Comparison of ENCODE assay signal across 7 mouse cellular contexts in the genomic region with DNA sequence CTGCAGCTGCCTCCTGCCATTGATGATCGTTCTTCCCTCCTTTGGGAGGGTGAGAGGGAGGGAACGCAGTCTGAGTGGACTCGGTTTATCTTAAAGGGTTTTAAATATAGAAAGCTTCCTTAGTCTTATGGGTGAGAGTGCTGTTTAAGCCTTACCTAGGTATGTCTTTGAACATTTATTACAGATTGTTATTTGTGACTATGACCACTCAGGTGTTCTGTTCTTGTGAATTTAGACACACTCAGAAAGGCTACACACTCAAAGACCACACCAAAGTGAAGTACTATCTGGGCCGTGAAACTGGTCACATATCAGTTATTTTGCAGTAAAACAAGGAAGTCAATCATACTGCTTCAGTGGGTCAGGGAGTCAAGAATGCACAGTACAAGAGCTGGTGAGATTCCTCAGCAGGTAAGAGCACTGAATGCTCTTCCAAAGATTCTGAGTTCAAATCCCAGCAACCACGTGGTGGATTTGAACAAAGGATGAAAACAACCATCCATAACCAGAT. TPM values are rescaled to one million over a fixed set of nuclear protein-coding genes. Genes with fewer than 3 reads are reported as not detected.
DNase-seq lines count a peak whose midpoint lies in the region; ATAC-seq and TF ChIP-seq lines count a peak whose summit lies in the region.

No protein-coding gene starts in this region.

- no peak overlapping the region for H3K27ac ChIP-seq in MEL (ENCODE audit: control insufficient read depth, low read depth, low read length)
- peak overlapping the region; percentile 64; the same call in 1 of the 2 replicates for H3K27ac ChIP-seq in brown adipose tissue, adult 24 weeks (replicated peaks; ENCODE audit: low read depth, low read length)
- H3K27ac ChIP-seq in forebrain, embryonic 10.5 days: no peak overlapping the region
- peak overlapping the region; percentile 48; the same call in 1 of the 2 replicates for H3K27ac ChIP-seq in hindbrain, embryonic 11.5 days (ENCODE audit: low read depth, low read length)

- peaks cover 8 to 20% of the 10 kb centered on the region in 2 experiments for H3K4me1 ChIP-seq in MEL (ENCODE audit: control insufficient read depth in 1 of 2, insufficient read depth in 2 of 2, low read length in 2 of 2)
- H3K4me1 ChIP-seq in brown adipose tissue, adult 24 weeks (ENCODE audit: control insufficient read depth, insufficient read depth, insufficient read length, low read length): no peaks in the 10 kb centered on the region; the same call in 1 of the 2 replicates
- peaks cover 30% of the 10 kb centered on the region for H3K4me1 ChIP-seq in forebrain, embryonic 10.5 days
- H3K4me1 ChIP-seq in hindbrain, embryonic 11.5 days (replicated peaks; ENCODE audit: control insufficient read depth, insufficient read depth, low read length): no peaks in the 10 kb centered on the region

- WGBS in forebrain, embryonic 10.5 days: under 1% methylated on average over 5 of the region's 5 CpGs
- under 1% methylated on average over 5 of the region's 5 CpGs for WGBS in hindbrain, embryonic 11.5 days

- H3K9ac ChIP-seq in MEL (ENCODE audit: control insufficient read depth, low read depth, low read length, poor library complexity, severe bottlenecking): no peak overlapping the region
- no peak overlapping the region for H3K9ac ChIP-seq in hindbrain, embryonic 11.5 days (ENCODE audit: low read depth, low read length)

- no peak; the same call in 1 of the 2 replicates for ATAC-seq in hindbrain, embryonic 11.5 days (ENCODE audit: low FRiP score)

- TF ChIP-seq POLR2A in MEL (IDR thresholded peaks at IDR 0.05; ENCODE audit: control insufficient read depth in 1 of 2, insufficient read depth in 1 of 2, low read depth in 1 of 2, low read length in 2 of 2, poor library complexity in 1 of 2): peak; percentile 91 to 97

- no peak overlapping the region for H3K4me3 ChIP-seq in MEL (ENCODE audit: control insufficient read depth in 1 of 2, insufficient read depth in 1 of 2, low read depth in 2 of 2, low read length in 2 of 2)
- H3K4me3 ChIP-seq in brown adipose tissue, adult 24 weeks (ENCODE audit: insufficient read depth, low read depth, low read length): no peak overlapping the region
- no peak overlapping the region for H3K4me3 ChIP-seq in forebrain, embryonic 10.5 days
- no peak overlapping the region for H3K4me3 ChIP-seq in hindbrain, embryonic 11.5 days (ENCODE audit: low read depth, low read length)

- peak; percentile 100 for DNase-seq in MEL (ENCODE audit: low read depth, low spot score)
- peak; percentile 68 for DNase-seq in forebrain, embryonic 10.5 days (ENCODE audit: extremely low spot score, low spot score)
- DNase-seq in hindbrain, embryonic 11.5 days (ENCODE audit: low spot score): peak; percentile 74
- DNase-seq in left cerebral cortex, adult 18-20 months (ENCODE audit: low spot score in 2 of 2): peak; percentile 32 to 37
- peak; percentile 71 to 75 for DNase-seq in lung, postnatal 4 days
- peak; percentile 74 to 85 for DNase-seq in right cerebral cortex, postnatal 10 days (ENCODE audit: low spot score in 2 of 2)

- TF ChIP-seq CTCF in MEL (IDR thresholded peaks at IDR 0.05 in 2 of 3, conservative IDR thresholded peaks at IDR 0.05 in 1 of 3; ENCODE audit: control insufficient read depth in 1 of 3, insufficient read depth in 1 of 3, low read depth in 2 of 3, low read length in 3 of 3, poor library complexity in 1 of 3, severe bottlenecking in 1 of 3): no peak; a peak in 1 of 6 replicates

- no peaks in the 10 kb centered on the region for H3K9me3 ChIP-seq in MEL (replicated peaks; ENCODE audit: insufficient read depth, low read length)
- H3K9me3 ChIP-seq in forebrain, embryonic 10.5 days: no peaks in the 10 kb centered on the region
- no peaks in the 10 kb centered on the region for H3K9me3 ChIP-seq in hindbrain, embryonic 11.5 days (ENCODE audit: control insufficient read depth, low read length)

- no peak for TF ChIP-seq EP300 in MEL (IDR thresholded peaks at IDR 0.05; ENCODE audit: low read depth in 1 of 2, low read length in 2 of 2)

- no peaks in the 10 kb centered on the region for H3K27me3 ChIP-seq in MEL (ENCODE audit: control insufficient read depth in 1 of 2, insufficient read depth in 2 of 2, low read length in 2 of 2)
- peaks cover 13% of the 10 kb centered on the region for H3K27me3 ChIP-seq in forebrain, embryonic 10.5 days (ENCODE audit: poor library complexity, severe bottlenecking)
- no peaks in the 10 kb centered on the region for H3K27me3 ChIP-seq in hindbrain, embryonic 11.5 days (ENCODE audit: control insufficient read depth, insufficient read depth, low read length)

- H3K79me2 ChIP-seq in MEL (ENCODE audit: control insufficient read depth, insufficient read depth, low read length, poor library complexity): no peaks in the 10 kb centered on the region; the same call in 1 of the 2 replicates

- no peak for TF ChIP-seq RAD21 in MEL (IDR thresholded peaks at IDR 0.05; ENCODE audit: low read depth, low read length)

- H3K36me3 ChIP-seq in MEL (ENCODE audit: control insufficient read depth in 1 of 2, insufficient read depth in 2 of 2, low read length in 2 of 2): peaks cover 0 to 16% of the 10 kb centered on the region in 2 experiments; a peak in 2 of 4 replicates
- H3K36me3 ChIP-seq in forebrain, embryonic 10.5 days (replicated peaks): no peaks in the 10 kb centered on the region
- H3K36me3 ChIP-seq in hindbrain, embryonic 11.5 days (ENCODE audit: control insufficient read depth, insufficient read depth, low read length): no peaks in the 10 kb centered on the region

- no peak overlapping the region for H3K4me2 ChIP-seq in hindbrain, embryonic 11.5 days (replicated peaks; ENCODE audit: low read depth, low read length)

TF ChIP-seq in MEL, 35 proteins besides CTCF, POLR2A, EP300 and RAD21:
- TF ChIP-seq ZC3H11A (IDR thresholded peaks at IDR 0.05; ENCODE audit: low read depth, low read length) (no peak), TBP (IDR thresholded peaks at IDR 0.05; ENCODE audit: low read depth, low read length) (peak; percentile 83), MAX (IDR thresholded peaks at IDR 0.05; ENCODE audit: low read length) (no peak), ZMIZ1 (IDR thresholded peaks at IDR 0.05; ENCODE audit: low read depth, low read length) (no peak), MAZ (IDR thresholded peaks at IDR 0.05; ENCODE audit: low read depth, low read length) (no peak), POLR2AphosphoS5 (IDR thresholded peaks at IDR 0.05; ENCODE audit: borderline replicate concordance, low read depth, low read length) (peak; percentile 100)

RNA-seq across cellular contexts. Expression of gene Tex14, which starts 38.6 kb away (rescaled TPM):
- 0.23 and 0.42 TPM in 2 replicates for total RNA-seq in MEL (2012; rRNA removed)
- under 1 TPM in 1 of 2 experiments, not detected in 1; 0.42 TPM for polyA plus RNA-seq in MEL (2012; ENCODE audit: insufficient read depth in 1 of 2, insufficient read length in 2 of 2, low read depth in 1 of 2, low replicate concordance in 2 of 2, missing spikeins in 1 of 2)
- polyA plus RNA-seq in brown adipose tissue, adult 24 weeks (2012; ENCODE audit: insufficient read depth, insufficient read length, missing spikeins): not detected in 2 replicates
- not detected in 2 replicates for polyA plus RNA-seq in forebrain, embryonic 10.5 days (2016; fragmentation: Nextera tagmentation; extraction: Ambion mirVana)
- polyA plus RNA-seq in hindbrain, embryonic 11.5 days (2014; fragmentation: Nextera tagmentation; extraction: Ambion mirVana): 0.35 TPM in 1 of 2 replicates, not detected in the other
- total RNA-seq in left cerebral cortex, adult 18-20 months (2021): under 1 TPM; 0.14 to 0.30 TPM

RNA-seq across cellular contexts. Expression of gene Rad51c, which starts 38.7 kb away (rescaled TPM):
- 1.5 and 2.5 TPM in 2 replicates for total RNA-seq in MEL (2012; rRNA removed)
- 1 to 10 TPM in 1 of 2 experiments, not detected in 1; 1.9 TPM for polyA plus RNA-seq in MEL (2012; ENCODE audit: insufficient read depth in 1 of 2, insufficient read length in 2 of 2, low read depth in 1 of 2, low replicate concordance in 2 of 2, missing spikeins in 1 of 2)
- polyA plus RNA-seq in brown adipose tissue, adult 24 weeks (2012; ENCODE audit: insufficient read depth, insufficient read length, missing spikeins): 0.54 TPM in 1 of 2 replicates, not detected in the other
- 13.3 and 15.1 TPM in 2 replicates for polyA plus RNA-seq in forebrain, embryonic 10.5 days (2016; fragmentation: Nextera tagmentation; extraction: Ambion mirVana)
- polyA plus RNA-seq in hindbrain, embryonic 11.5 days (2014; fragmentation: Nextera tagmentation; extraction: Ambion mirVana): 12.2 and 13.1 TPM in 2 replicates
- total RNA-seq in left cerebral cortex, adult 18-20 months (2021): 1 to 10 TPM; 3.1 to 4.2 TPM

Comparison
In these comparisons a context has a peak if more than half of its experiments do, and no peak if none do; other contexts are left out.
1. DNase-seq: peak in every context shown above with its lines; median percentile 100 in MEL; 80 in right cerebral cortex, postnatal 10 days; 74 in hindbrain, embryonic 11.5 days; 73 in lung, postnatal 4 days; 68 in forebrain, embryonic 10.5 days; 34 in left cerebral cortex, adult 18-20 months.
2. H3K27ac ChIP-seq: peak in brown adipose tissue, adult 24 weeks (single experiment) and hindbrain, embryonic 11.5 days (single experiment); none in MEL (single experiment) and forebrain, embryonic 10.5 days (single experiment).